Mouse (Mus musculus) liver, postnatal 0 days (tissue): ENCODE measurements around the gene Pde4b.

Experiments used
- CTCF ChIP-seq: sonication (generic); IDR thresholded peaks from 2 replicates; pipeline ENCODE4 v1.5.1; 2016; ENCODE audit warnings: antibody characterized with exemption, low read depth
- EP300 ChIP-seq: IDR thresholded peaks from 2 replicates; pipeline ENCODE4 v1.6.1; 2016; ENCODE audit warnings: antibody characterized with exemption, low read depth, mild to moderate bottlenecking

GRCm38 (mm10) chr4:102287172-102287571, 199.8 kb downstream of the Pde4b start:
- TF ChIP-seq CTCF (no peak), EP300 (no peak)
